Mouse (Mus musculus) C2C12 (cell line): ENCODE measurements around the gene Xpo4.

Experiments
- CTCF ChIP-seq: IDR thresholded peaks from one replicate; pipeline ENCODE4 v1.5.1; 2011; ENCODE audit not compliant: control insufficient read depth, insufficient read depth, insufficient read length
- MYOD1 ChIP-seq: IDR thresholded peaks from one replicate; pipeline ENCODE4 v1.6.1; 2011; ENCODE audit warnings: low read depth; ENCODE audit not compliant: control insufficient read depth, insufficient read length
- USF1 ChIP-seq: IDR thresholded peaks from one replicate; pipeline ENCODE4 v1.6.1; 2011; ENCODE audit warnings: low read depth, mild to moderate bottlenecking, control low read depth, moderate library complexity

GRCm38 (mm10) chr14:57615828-57616227 is 49.4 kb downstream of the Xpo4 start:
- TF ChIP-seq CTCF, result no peak
- TF ChIP-seq MYOD1, result no peak
- TF ChIP-seq USF1, result no peak
